Mouse (Mus musculus): ENCODE measurements around the gene Itgb6. TPM values are rescaled to one million over a fixed set of nuclear protein-coding genes. Genes with fewer than 3 reads are reported as not detected.

Itgb6 gene
- total RNA-seq, 2 experiments from 2014 or later = not detected

DNA sequence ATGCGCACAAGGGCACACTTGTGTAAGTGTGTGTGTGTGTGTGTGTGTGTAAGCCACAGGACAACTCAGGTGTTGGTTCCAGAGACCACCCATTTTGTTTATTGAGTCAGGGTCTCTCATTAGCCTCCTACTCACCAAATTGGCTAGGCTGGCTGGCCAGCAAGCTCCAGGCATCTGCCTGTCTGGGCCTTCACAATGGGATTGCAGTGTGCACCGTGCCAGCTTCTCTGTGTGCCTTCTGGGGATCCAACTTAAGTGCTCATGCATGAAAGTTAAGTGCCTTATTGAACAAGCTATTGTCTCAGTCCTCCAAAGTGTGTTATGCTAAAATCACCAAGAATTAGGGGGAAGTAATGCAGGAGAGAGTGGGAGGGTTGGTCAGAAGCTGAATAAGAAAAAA is 92.1 kb downstream of the Itgb6 start:
- ATAC-seq (replicated peaks; ENCODE audit: low FRiP score, poor library complexity, severe bottlenecking) = no peak

GRCm38 (mm10) chr2:60627952-60628351 is 94.5 kb downstream of the Itgb6 start:
- ATAC-seq (replicated peaks; ENCODE audit: low FRiP score, poor library complexity, severe bottlenecking) = no peak

DNA sequence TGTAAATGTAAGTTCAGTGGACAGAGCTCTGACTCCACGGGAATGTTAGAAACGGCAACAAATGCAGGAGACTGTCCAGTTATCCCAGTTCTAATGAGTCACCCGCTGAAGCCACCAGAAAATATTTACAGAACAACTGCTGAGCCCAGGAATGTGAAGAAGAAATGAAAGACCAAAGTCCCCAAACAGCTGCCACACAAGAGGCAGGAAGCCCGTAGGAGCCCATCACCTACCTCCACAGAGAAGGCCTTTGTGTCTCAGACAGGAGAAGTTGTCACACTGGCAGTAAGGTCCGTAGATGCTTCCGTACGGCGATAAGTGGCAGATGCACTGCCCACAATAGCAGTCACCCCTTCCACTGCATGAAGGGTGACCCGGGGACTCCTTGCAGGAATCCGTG is 94.9 kb downstream of the Itgb6 start:
- ATAC-seq (replicated peaks; ENCODE audit: low FRiP score, poor library complexity, severe bottlenecking) = no peak

DNA sequence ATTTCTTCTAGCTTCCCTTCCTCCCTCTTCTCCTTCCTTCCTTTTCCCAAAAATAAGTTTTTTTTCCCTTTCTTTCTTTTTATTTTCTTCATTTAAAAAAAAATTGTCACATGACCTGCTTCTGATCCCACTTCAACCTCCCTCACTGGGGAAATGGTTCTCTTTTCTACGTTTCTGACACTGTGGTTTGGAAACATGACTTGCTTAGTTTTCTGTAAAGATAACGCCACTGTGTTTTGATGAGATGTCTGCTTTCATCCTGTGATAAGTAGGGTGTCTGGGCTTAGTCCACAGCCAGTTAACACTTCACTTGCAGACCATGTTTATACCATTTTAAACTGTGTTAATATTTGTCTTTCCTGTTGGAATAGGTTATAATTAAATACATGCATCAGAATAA is 96.7 kb downstream of the Itgb6 start:
- ATAC-seq (replicated peaks; ENCODE audit: low FRiP score, poor library complexity, severe bottlenecking) = no peak

GRCm38 (mm10) chr2:60622161-60622560 is 100.3 kb downstream of the Itgb6 start:
- ATAC-seq (replicated peaks; ENCODE audit: low FRiP score, poor library complexity, severe bottlenecking) = no peak

GRCm38 (mm10) chr2:60614758-60615157 is 107.7 kb downstream of the Itgb6 start:
- no peak for ATAC-seq (replicated peaks; ENCODE audit: low FRiP score, poor library complexity, severe bottlenecking)

GRCm38 (mm10) chr2:60613857-60614228 is 108.6 kb downstream of the Itgb6 start:
- no peak for ATAC-seq (replicated peaks; ENCODE audit: low FRiP score, poor library complexity, severe bottlenecking)

DNA sequence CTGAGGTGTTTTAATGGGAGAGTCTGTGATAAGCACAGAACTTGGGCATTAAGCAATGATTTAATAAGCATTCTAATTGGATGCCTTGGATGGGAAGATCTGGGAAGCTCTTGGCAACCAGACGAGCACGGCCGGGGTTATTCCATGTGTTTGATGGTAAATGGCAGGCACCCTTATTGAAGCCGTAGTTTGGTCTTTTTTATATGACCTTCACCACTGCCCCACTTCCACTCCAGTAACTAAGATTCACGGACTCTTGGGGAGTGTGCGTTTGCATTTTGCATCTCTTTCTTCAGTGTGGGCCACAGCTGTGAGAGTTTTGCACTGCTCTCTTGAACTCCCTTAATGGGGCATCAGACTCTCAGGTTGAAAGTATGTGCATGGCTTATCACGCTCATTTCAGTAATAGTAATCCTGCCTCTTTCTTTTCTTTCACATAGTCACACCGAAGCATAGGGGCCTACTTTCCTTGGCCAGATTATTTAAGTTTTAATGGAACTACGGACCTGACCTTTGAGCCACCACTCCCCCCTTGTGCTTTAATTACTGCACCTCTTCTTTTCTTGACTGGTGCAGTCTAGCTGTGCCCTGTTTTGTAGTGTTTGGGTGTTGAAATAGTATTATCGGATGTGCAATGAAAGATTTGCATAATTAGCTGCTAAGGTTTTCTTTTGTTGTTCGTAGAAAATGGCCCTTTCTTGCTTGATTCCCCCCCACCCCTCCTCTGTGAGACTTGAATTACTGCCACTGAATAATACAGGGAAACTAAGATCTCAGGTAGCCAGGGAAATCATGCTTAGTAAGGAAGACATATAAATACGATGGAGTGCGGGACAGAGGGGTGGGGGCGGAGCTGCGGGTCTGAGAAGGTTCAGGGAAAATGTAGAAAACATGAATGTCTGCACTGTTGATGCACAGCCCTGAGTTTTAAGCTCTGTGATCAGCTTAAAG is 109.3 kb downstream of the Itgb6 start:
- ATAC-seq (replicated peaks; ENCODE audit: low FRiP score, poor library complexity, severe bottlenecking) = no peak

DNA sequence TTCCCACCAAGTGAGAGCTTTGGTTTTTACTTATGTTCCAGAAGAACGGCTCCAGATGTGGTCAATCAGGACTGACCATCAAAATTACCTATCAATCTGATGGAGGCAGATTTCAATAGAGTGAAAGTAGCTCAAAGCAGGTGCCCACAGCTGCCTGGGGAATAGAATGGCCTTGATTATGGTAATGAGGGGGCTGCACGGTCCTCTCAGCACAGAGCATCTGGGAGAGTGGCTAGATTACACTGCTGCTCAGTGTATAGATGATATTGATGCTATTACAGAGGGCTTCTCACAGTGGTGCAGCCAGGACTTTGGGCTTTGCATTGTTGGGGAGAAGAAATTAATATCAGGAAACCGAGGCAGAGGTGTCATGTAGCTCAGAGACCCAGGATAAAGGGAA is 110.8 kb downstream of the Itgb6 start:
- ATAC-seq (replicated peaks; ENCODE audit: low FRiP score, poor library complexity, severe bottlenecking) = no peak

- no peak for ATAC-seq (replicated peaks; ENCODE audit: low FRiP score, poor library complexity, severe bottlenecking)
Observed at GRCm38 (mm10) chr2:60609436-60610199, 112.8 kb downstream of the Itgb6 start.

- ATAC-seq (replicated peaks; ENCODE audit: low FRiP score, poor library complexity, severe bottlenecking) = no peak
Observed at GRCm38 (mm10) chr2:60607980-60608379, 114.5 kb downstream of the Itgb6 start.

- ATAC-seq (replicated peaks; ENCODE audit: low FRiP score, poor library complexity, severe bottlenecking) = no peak
Observed at GRCm38 (mm10) chr2:60601326-60601725, 121.1 kb downstream of the Itgb6 start.

DNA sequence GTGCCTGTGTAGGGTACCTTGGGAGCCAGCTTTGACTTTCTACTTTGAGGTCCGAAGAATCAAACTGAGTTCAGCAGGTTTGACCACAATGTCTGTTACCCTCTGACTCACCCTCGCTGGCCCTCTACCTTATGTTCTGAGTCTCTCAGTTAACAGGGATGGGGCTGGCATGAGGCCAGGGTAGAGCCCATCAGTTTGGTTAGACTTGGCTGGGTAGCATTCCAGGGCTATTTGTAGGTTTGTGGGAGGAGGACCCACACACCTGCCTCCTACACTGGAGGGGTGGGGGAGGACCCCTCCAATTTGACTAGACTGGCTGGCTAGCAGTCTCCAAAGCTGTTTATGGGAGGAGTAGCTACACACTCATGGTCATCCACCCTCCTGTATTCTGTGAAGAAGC is 121.6 kb downstream of the Itgb6 start:
- no peak for ATAC-seq (replicated peaks; ENCODE audit: low FRiP score, poor library complexity, severe bottlenecking)

GRCm38 (mm10) chr2:60583416-60583815 is 139.0 kb downstream of the Itgb6 start:
- ATAC-seq (replicated peaks; ENCODE audit: low FRiP score, poor library complexity, severe bottlenecking) = no peak

GRCm38 (mm10) chr2:60554561-60554960 is 167.9 kb downstream of the Itgb6 start:
- ATAC-seq (replicated peaks; ENCODE audit: low FRiP score, poor library complexity, severe bottlenecking) = no peak

DNA sequence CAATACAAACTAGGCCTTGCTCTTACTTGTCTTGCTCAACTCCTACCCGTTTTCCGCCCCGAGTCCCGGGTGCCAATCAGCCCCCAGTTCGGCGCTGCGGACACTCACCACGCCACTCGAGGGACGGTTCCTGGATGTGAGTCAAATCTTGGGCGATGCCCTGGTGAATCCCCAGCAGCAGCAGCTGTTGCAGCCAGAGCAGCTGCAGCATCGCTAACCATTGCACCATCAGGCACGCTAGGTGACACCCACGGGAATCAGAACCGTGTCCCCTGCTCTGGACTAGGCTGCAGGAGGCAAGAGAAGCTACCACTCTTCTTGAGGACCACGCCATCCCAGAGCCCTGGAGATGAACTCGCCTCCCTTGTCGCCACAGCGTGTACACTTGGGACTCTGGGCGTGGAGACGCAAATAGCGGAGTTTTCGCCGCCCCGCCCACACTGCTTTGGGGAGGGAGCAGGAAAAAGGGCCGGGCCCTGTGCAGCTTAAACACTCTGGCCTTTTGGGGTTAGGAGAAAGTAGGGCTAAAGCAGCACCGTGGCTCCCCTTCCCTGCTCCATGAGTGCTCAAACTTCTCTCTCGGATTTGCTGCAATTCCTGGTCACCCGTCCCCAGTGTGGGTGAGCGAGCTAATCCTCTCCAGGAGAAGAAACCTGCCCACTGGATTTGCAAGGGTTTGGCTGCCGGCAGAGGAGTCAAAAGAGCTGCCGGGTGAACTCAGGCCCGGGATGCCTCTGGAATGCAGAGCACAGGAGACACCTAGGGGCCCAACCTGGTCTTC is 169.4 kb downstream of the Itgb6 start, which contains the start of gene Pla2r1:
Gene Pla2r1, minus strand, starts transcription at position 407 of the 781 bp plus-strand sequence.
- no peak for ATAC-seq (replicated peaks; ENCODE audit: low FRiP score, poor library complexity, severe bottlenecking)

DNA sequence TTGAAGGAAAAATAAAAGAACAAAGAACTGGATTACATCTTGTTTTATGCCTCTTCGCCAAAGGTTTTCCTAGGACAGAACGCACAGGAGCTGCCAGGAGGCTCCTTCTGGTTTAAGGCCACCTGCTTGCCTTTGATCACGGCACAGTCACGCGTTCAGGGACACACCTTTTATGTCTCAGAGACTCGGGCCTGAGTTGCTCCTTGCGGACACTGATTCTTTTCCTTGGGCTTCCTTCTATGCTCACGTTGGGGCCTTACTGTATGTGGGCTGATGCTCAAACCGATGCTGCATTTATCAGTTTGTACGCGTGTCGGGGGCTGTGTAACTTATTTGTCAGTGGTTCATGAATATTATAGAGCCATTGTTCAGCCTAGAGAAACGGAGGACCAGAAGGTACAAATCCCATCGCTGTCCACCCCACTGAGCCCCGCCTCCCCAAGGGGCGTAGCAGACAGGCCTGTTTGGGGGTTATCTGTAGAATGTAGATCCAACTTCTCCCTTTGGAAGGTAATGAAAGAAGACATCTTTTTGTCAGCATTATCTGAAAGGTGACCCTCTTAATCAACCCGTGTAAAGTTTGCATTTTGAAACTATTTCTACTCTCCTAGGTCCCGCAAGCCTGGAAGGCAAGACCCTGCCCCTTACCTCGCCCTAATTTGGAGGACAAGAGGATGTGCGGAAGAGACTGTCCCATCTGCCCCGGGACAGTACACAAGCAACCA is 170.1 kb downstream of the Itgb6 start:
- no peak for ATAC-seq (replicated peaks; ENCODE audit: low FRiP score, poor library complexity, severe bottlenecking)

- no peak for ATAC-seq (replicated peaks; ENCODE audit: low FRiP score, poor library complexity, severe bottlenecking)
Observed at GRCm38 (mm10) chr2:60551673-60552072, 170.8 kb downstream of the Itgb6 start.

DNA sequence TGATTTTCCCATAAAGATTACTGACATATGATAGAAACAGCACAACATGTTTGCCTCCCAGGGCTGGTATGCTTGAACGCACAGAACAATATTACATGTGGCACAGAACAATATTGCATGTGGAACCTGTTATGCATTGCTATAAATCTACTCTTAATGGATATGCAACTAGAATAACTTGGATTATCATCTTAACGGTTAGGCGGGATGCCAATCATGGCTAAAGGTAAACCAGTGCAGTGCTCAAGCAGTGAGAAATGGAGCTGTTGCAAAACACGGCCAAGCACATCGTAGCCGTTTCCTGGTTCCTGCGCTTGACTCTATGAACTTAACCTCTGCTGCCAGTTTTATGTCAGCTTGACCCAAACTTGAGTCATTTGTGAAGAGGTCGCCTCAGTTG is 171.9 kb downstream of the Itgb6 start:
- ATAC-seq (replicated peaks; ENCODE audit: low FRiP score, poor library complexity, severe bottlenecking) = no peak

DNA sequence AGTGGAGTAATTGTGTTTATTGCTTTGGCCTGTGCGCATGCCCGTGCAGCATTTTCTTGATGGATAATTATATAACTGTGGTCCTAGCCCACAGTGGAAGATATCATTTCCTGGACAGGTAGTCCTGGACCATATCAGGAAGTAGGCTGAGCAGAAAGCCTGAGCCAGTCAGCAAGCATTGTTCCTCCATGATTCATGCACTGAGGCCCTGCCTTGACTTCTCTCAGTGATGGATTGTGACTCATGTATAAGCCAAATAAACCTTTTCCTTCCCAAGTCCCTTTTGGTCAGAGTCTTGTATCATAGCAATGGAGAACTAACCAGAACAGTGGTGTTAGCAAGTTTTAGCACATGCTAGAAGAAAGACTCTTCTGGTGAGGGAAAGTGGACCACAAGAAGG is 172.6 kb downstream of the Itgb6 start:
- ATAC-seq (replicated peaks; ENCODE audit: low FRiP score, poor library complexity, severe bottlenecking) = no peak
